Mouse (Mus musculus) testis, adult 2 months (tissue): ENCODE data around the gene Klc1. TPM values are rescaled to one million over a fixed set of nuclear protein-coding genes. Genes with fewer than 3 reads are reported as not detected.
"Not testable (repeated sequence)": the region's sequence is repeated elsewhere in the genome, so short reads cannot be mapped to it uniquely, and the experiment has no call there.

Source experiments
- H3K27ac ChIP-seq: fragments of 200-500 bp; 2 replicates; pipeline ENCODE4 v1.5.1; 2012; ENCODE audit warnings: low read depth, low read length; ENCODE audit not compliant: control insufficient read depth, insufficient read depth
- H3K27me3 ChIP-seq: fragments of 200-500 bp; 2 replicates; pipeline ENCODE4 v1.6.1; 2012; ENCODE audit warnings: mild to moderate bottlenecking, low read length, moderate library complexity; ENCODE audit not compliant: control insufficient read depth, insufficient read depth
- H3K36me3 ChIP-seq: fragments of 200-500 bp; 2 replicates; pipeline ENCODE4 v1.6.1; 2012; ENCODE audit warnings: mild to moderate bottlenecking, low read length; ENCODE audit not compliant: control insufficient read depth, insufficient read depth
- H3K4me1 ChIP-seq: fragments of 200-500 bp; 2 replicates; pipeline ENCODE4 v1.6.1; 2012; ENCODE audit warnings: low read length; ENCODE audit not compliant: control insufficient read depth, insufficient read depth
- H3K4me3 ChIP-seq: fragments of 200-500 bp; 2 replicates; pipeline ENCODE4 v1.5.1; 2012; ENCODE audit warnings: low read depth, mild to moderate bottlenecking, low read length, moderate library complexity, mixed read lengths; ENCODE audit not compliant: control insufficient read depth
- CTCF ChIP-seq: fragments of 200-500 bp; IDR thresholded peaks from 2 replicates; pipeline ENCODE4 v1.5.1; 2012; ENCODE audit warnings: low read depth, mild to moderate bottlenecking, inconsistent platforms, low read length, moderate library complexity; ENCODE audit not compliant: control insufficient read depth, insufficient read depth, insufficient replicate concordance
- POLR2A ChIP-seq: fragments of 200-500 bp; IDR thresholded peaks from 2 replicates; pipeline ENCODE4 v1.6.1; 2012; ENCODE audit warnings: low read depth, mild to moderate bottlenecking, inconsistent platforms, low read length, moderate library complexity; ENCODE audit not compliant: control insufficient read depth
- polyA plus RNA-seq: library from polyadenylated mRNA; depleted of rRNA; stranded (reverse); fragments of >200 nt; gene quantifications from 2 replicates; pipeline ENCODE4 v1.2.3, GENCODE M21; 2012

Klc1 gene
- polyA plus RNA-seq, 1 experiment: 9.6 TPM

GRCm38 (mm10) chr12:111731822-111732807 lies 26.5 kb upstream of the Klc1 start:
- no peaks in the 10 kb centered on the region for H3K36me3 ChIP-seq
- H3K4me1 ChIP-seq: peaks cover 5% of the 10 kb centered on the region
- no peak overlapping the region; the same call in 1 of the 2 replicates for H3K27ac ChIP-seq
- TF ChIP-seq CTCF (peak; percentile 83; the same call in 1 of the 2 replicates), POLR2A (no peak)
- no peak overlapping the region for H3K4me3 ChIP-seq
- H3K27me3 ChIP-seq: no peaks in the 10 kb centered on the region

DNA sequence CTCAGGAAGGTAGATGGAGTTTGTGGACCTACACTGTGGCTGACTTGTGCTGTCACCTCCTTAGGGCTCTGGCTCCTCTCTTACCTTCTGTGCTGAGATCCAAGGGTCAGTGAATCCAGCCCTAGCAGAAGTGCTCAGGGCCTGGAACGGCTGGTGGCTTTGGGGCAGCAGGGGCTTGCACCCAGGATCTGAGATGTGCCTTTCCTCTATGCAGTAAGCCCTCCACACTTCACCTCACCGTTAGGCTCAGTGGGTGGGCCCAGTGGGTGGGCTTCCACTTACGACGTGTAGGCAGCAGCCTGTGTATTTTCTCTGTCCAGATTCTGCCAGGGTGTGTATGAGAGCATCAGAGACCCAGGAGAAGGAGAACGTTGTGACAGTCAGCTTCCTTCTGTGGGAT lies 25.7 kb upstream of the Klc1 start:
- TF ChIP-seq POLR2A (no peak), CTCF (no peak)
- no peaks in the 10 kb centered on the region for H3K27me3 ChIP-seq
- no peak overlapping the region for H3K27ac ChIP-seq
- H3K36me3 ChIP-seq: no peaks in the 10 kb centered on the region
- peaks cover 3% of the 10 kb centered on the region; the same call in 1 of the 2 replicates for H3K4me1 ChIP-seq
- no peak overlapping the region for H3K4me3 ChIP-seq

DNA sequence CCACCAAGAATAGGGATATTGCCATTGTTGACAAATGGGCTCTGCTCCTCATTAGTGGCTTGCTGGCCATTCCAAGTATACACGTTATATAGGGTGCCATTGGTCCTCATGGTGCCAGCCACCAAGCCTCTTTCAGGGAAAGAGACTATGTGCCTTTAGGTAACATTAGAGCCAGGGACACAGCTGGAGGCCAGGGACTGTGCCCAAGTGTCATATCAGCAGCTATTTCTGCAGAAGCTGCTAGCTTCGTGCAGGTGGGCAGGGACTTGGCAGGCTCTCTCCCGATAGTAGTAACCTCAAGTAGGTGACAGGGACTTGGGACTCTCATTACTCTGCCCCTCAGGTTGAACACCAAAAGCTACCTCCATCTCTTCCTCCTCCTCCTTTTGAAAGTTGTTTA lies 23.7 kb upstream of the Klc1 start:
- TF ChIP-seq POLR2A (no peak), CTCF (no peak)
- peaks cover 3% of the 10 kb centered on the region; the same call in 1 of the 2 replicates for H3K4me1 ChIP-seq
- H3K27ac ChIP-seq: no peak overlapping the region
- H3K36me3 ChIP-seq: no peaks in the 10 kb centered on the region
- H3K4me3 ChIP-seq: no peak overlapping the region
- no peaks in the 10 kb centered on the region for H3K27me3 ChIP-seq

GRCm38 (mm10) chr12:111736676-111737075 lies 22.0 kb upstream of the Klc1 start:
- H3K4me3 ChIP-seq, H3K27ac ChIP-seq, H3K27me3 ChIP-seq, H3K4me1 ChIP-seq, H3K36me3 ChIP-seq: not testable (repeated sequence)

- TF ChIP-seq CTCF (no peak), POLR2A (no peak)
These were observed 21.3 kb upstream of the Klc1 start for GRCm38 (mm10) chr12:111737370-111737769.

GRCm38 (mm10) chr12:111738754-111739153 lies 19.9 kb upstream of the Klc1 start:
- Histone ChIP-seq H3K4me3 (no peak overlapping the region), H3K27me3 (no peaks in the 10 kb centered on the region), H3K36me3 (no peaks in the 10 kb centered on the region), H3K27ac (no peak overlapping the region), H3K4me1 (no peaks in the 10 kb centered on the region)
- no peak for TF ChIP-seq POLR2A
- TF ChIP-seq CTCF: no peak

More at GRCm38 (mm10) chr12:111737370-111737769, 21.3 kb upstream of the Klc1 start:
- Histone ChIP-seq H3K36me3 (no peaks in the 10 kb centered on the region), H3K27me3 (no peaks in the 10 kb centered on the region), H3K4me1 (no peaks in the 10 kb centered on the region), H3K27ac (no peak overlapping the region), H3K4me3 (no peak overlapping the region)

DNA sequence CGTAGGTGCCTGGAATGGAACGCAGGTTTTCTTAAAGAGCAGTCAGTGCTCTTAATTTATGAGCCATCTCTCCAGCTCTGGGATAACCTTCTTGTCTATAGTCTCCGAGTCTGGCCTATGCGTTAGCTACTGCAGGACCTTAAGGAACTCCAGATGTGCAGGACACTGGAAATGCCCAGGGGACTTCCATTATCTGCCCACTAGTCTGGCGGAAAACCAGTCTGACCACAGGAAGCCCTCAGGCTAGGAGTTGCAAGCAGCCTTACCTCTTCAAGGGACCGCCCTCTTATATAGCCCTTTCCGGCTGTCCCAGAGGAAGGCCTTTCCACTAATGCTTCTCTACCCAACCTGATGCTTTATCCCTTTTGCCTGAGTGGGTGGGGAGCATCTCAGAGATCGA lies 17.3 kb upstream of the Klc1 start:
- TF ChIP-seq CTCF (no peak), POLR2A (no peak)
- H3K4me3 ChIP-seq: no peak overlapping the region
- no peaks in the 10 kb centered on the region for H3K36me3 ChIP-seq
- no peaks in the 10 kb centered on the region for H3K4me1 ChIP-seq
- H3K27me3 ChIP-seq: no peaks in the 10 kb centered on the region
- no peak overlapping the region for H3K27ac ChIP-seq

GRCm38 (mm10) chr12:111743419-111743818 lies 15.2 kb upstream of the Klc1 start:
- H3K27me3 ChIP-seq: no peaks in the 10 kb centered on the region
- TF ChIP-seq CTCF (no peak), POLR2A (no peak)
- no peaks in the 10 kb centered on the region for H3K36me3 ChIP-seq
- no peak overlapping the region for H3K27ac ChIP-seq
- no peaks in the 10 kb centered on the region for H3K4me1 ChIP-seq
- no peak overlapping the region for H3K4me3 ChIP-seq
